Mouse (Mus musculus): ENCODE measurements around the gene Fst. TPM values are rescaled to one million over a fixed set of nuclear protein-coding genes. Genes with fewer than 3 reads are reported as not detected.

The Fst gene
- polyA plus RNA-seq (2015; fragmentation: Nextera tagmentation; extraction: Ambion mirVana): 4.2 and 5.4 TPM in 2 replicates

- ATAC-seq: peak; percentile 63
- H3K27ac ChIP-seq (ENCODE audit: low read length): no peak within 1 kb of the TSS
Measured at GRCm38 (mm10) chr13:114458886-114459700, at the start of gene Fst. Fst (minus strand) TSS chr13:114458951.

GRCm38 (mm10) chr13:114493826-114494225 lies 35.1 kb upstream of the Fst start:
- Histone ChIP-seq H3K36me3 (ENCODE audit: control insufficient read depth, insufficient read depth, low read length) (no peaks in the 10 kb centered on the region), H3K4me1 (ENCODE audit: control insufficient read depth, insufficient read depth, low read length) (no peaks in the 10 kb centered on the region), H3K27me3 (ENCODE audit: control insufficient read depth, insufficient read depth, low read depth, low read length) (no peaks in the 10 kb centered on the region), H3K4me2 (ENCODE audit: low read length) (no peak overlapping the region), H3K9me3 (replicated peaks; ENCODE audit: control insufficient read depth, low read length, poor library complexity, severe bottlenecking) (no peaks in the 10 kb centered on the region), H3K27ac (ENCODE audit: low read length) (no peak overlapping the region), H3K9ac (ENCODE audit: low read depth, low read length) (no peak overlapping the region), H3K4me3 (ENCODE audit: low read depth, low read length) (no peak overlapping the region)
- ATAC-seq: no peak
- 73% methylated on average over 3 of the region's 3 CpGs for WGBS

More at GRCm38 (mm10) chr13:114458886-114459700, at the start of gene Fst:
- Histone ChIP-seq H3K9me3 (replicated peaks; ENCODE audit: control insufficient read depth, low read length, poor library complexity, severe bottlenecking) (no peaks in the 10 kb centered on the region), H3K36me3 (ENCODE audit: control insufficient read depth, insufficient read depth, low read length) (no peaks in the 10 kb centered on the region), H3K4me1 (ENCODE audit: control insufficient read depth, insufficient read depth, low read length) (peaks cover 36% of the 10 kb centered on the region), H3K4me3 (ENCODE audit: low read depth, low read length) (peak within 1 kb of the TSS; percentile 62), H3K4me2 (ENCODE audit: low read length) (peak within 1 kb of the TSS; percentile 96), H3K9ac (ENCODE audit: low read depth, low read length) (peak within 1 kb of the TSS; percentile 59), H3K27me3 (ENCODE audit: control insufficient read depth, insufficient read depth, low read depth, low read length) (peaks cover 6% of the 10 kb centered on the region)
- under 1% methylated on average over 60 of the region's 77 CpGs for WGBS

GRCm38 (mm10) chr13:114488178-114488577 lies 29.4 kb upstream of the Fst start:
- 79% methylated on average over 7 of the region's 7 CpGs for WGBS
- H3K27ac ChIP-seq (ENCODE audit: low read length): no peak overlapping the region
- no peaks in the 10 kb centered on the region for H3K27me3 ChIP-seq (ENCODE audit: control insufficient read depth, insufficient read depth, low read depth, low read length)
- H3K4me2 ChIP-seq (ENCODE audit: low read length): no peak overlapping the region
- no peak overlapping the region for H3K9ac ChIP-seq (ENCODE audit: low read depth, low read length)
- no peaks in the 10 kb centered on the region for H3K36me3 ChIP-seq (ENCODE audit: control insufficient read depth, insufficient read depth, low read length)
- no peaks in the 10 kb centered on the region for H3K9me3 ChIP-seq (replicated peaks; ENCODE audit: control insufficient read depth, low read length, poor library complexity, severe bottlenecking)
- H3K4me3 ChIP-seq (ENCODE audit: low read depth, low read length): no peak overlapping the region
- no peak for ATAC-seq
- no peaks in the 10 kb centered on the region for H3K4me1 ChIP-seq (ENCODE audit: control insufficient read depth, insufficient read depth, low read length)

GRCm38 (mm10) chr13:114478329-114478728 lies 19.6 kb upstream of the Fst start:
- whole genome bisulfite sequencing: 85% methylated on average over 4 of the region's 4 CpGs
- no peak for ATAC-seq
- H3K27ac ChIP-seq (ENCODE audit: low read length): no peak overlapping the region
- no peak overlapping the region for H3K4me2 ChIP-seq (ENCODE audit: low read length)
- no peak overlapping the region for H3K4me3 ChIP-seq (ENCODE audit: low read depth, low read length)
- H3K9ac ChIP-seq (ENCODE audit: low read depth, low read length): no peak overlapping the region
- no peaks in the 10 kb centered on the region for H3K9me3 ChIP-seq (replicated peaks; ENCODE audit: control insufficient read depth, low read length, poor library complexity, severe bottlenecking)
- no peaks in the 10 kb centered on the region for H3K4me1 ChIP-seq (ENCODE audit: control insufficient read depth, insufficient read depth, low read length)
- no peaks in the 10 kb centered on the region for H3K27me3 ChIP-seq (ENCODE audit: control insufficient read depth, insufficient read depth, low read depth, low read length)
- H3K36me3 ChIP-seq (ENCODE audit: control insufficient read depth, insufficient read depth, low read length): no peaks in the 10 kb centered on the region

GRCm38 (mm10) chr13:114469945-114470344 lies 11.2 kb upstream of the Fst start:
- no peak overlapping the region for H3K9ac ChIP-seq (ENCODE audit: low read depth, low read length)
- H3K27me3 ChIP-seq (ENCODE audit: control insufficient read depth, insufficient read depth, low read depth, low read length): no peaks in the 10 kb centered on the region
- H3K4me3 ChIP-seq (ENCODE audit: low read depth, low read length): no peak overlapping the region
- no peaks in the 10 kb centered on the region for H3K4me1 ChIP-seq (ENCODE audit: control insufficient read depth, insufficient read depth, low read length)
- H3K9me3 ChIP-seq (replicated peaks; ENCODE audit: control insufficient read depth, low read length, poor library complexity, severe bottlenecking): no peaks in the 10 kb centered on the region
- H3K27ac ChIP-seq (ENCODE audit: low read length): no peak overlapping the region
- WGBS: 77% methylated on average over 3 of the region's 3 CpGs
- no peak for ATAC-seq
- no peak overlapping the region for H3K4me2 ChIP-seq (ENCODE audit: low read length)
- no peaks in the 10 kb centered on the region for H3K36me3 ChIP-seq (ENCODE audit: control insufficient read depth, insufficient read depth, low read length)

- Histone ChIP-seq H3K4me3 (ENCODE audit: low read depth, low read length) (no peak overlapping the region), H3K27me3 (ENCODE audit: control insufficient read depth, insufficient read depth, low read depth, low read length) (no peaks in the 10 kb centered on the region), H3K9ac (ENCODE audit: low read depth, low read length) (no peak overlapping the region), H3K9me3 (replicated peaks; ENCODE audit: control insufficient read depth, low read length, poor library complexity, severe bottlenecking) (no peaks in the 10 kb centered on the region), H3K36me3 (ENCODE audit: control insufficient read depth, insufficient read depth, low read length) (no peaks in the 10 kb centered on the region), H3K27ac (ENCODE audit: low read length) (no peak overlapping the region), H3K4me1 (ENCODE audit: control insufficient read depth, insufficient read depth, low read length) (no peaks in the 10 kb centered on the region), H3K4me2 (ENCODE audit: low read length) (no peak overlapping the region)
- no peak for ATAC-seq
- WGBS: 94% methylated on average over 6 of the region's 6 CpGs
Measured at GRCm38 (mm10) chr13:114466269-114466919, 7.6 kb upstream of the Fst start.

GRCm38 (mm10) chr13:114465387-114465786 lies 6.6 kb upstream of the Fst start:
- H3K4me3 ChIP-seq (ENCODE audit: low read depth, low read length): no peak overlapping the region
- no peak overlapping the region for H3K27ac ChIP-seq (ENCODE audit: low read length)
- H3K27me3 ChIP-seq (ENCODE audit: control insufficient read depth, insufficient read depth, low read depth, low read length): no peaks in the 10 kb centered on the region
- H3K36me3 ChIP-seq (ENCODE audit: control insufficient read depth, insufficient read depth, low read length): no peaks in the 10 kb centered on the region
- H3K9me3 ChIP-seq (replicated peaks; ENCODE audit: control insufficient read depth, low read length, poor library complexity, severe bottlenecking): no peaks in the 10 kb centered on the region
- 66% methylated on average over 1 of the region's 1 CpGs for WGBS
- H3K4me1 ChIP-seq (ENCODE audit: control insufficient read depth, insufficient read depth, low read length): no peaks in the 10 kb centered on the region
- ATAC-seq: no peak
- no peak overlapping the region for H3K9ac ChIP-seq (ENCODE audit: low read depth, low read length)
- no peak overlapping the region for H3K4me2 ChIP-seq (ENCODE audit: low read length)

GRCm38 (mm10) chr13:114464824-114465223 lies 6.1 kb upstream of the Fst start:
- 86% methylated on average over 3 of the region's 3 CpGs for WGBS
- Histone ChIP-seq H3K4me2 (ENCODE audit: low read length) (no peak overlapping the region), H3K4me3 (ENCODE audit: low read depth, low read length) (no peak overlapping the region), H3K27ac (ENCODE audit: low read length) (no peak overlapping the region), H3K9me3 (replicated peaks; ENCODE audit: control insufficient read depth, low read length, poor library complexity, severe bottlenecking) (no peaks in the 10 kb centered on the region), H3K9ac (ENCODE audit: low read depth, low read length) (no peak overlapping the region), H3K27me3 (ENCODE audit: control insufficient read depth, insufficient read depth, low read depth, low read length) (no peaks in the 10 kb centered on the region), H3K36me3 (ENCODE audit: control insufficient read depth, insufficient read depth, low read length) (no peaks in the 10 kb centered on the region), H3K4me1 (ENCODE audit: control insufficient read depth, insufficient read depth, low read length) (peaks cover 1% of the 10 kb centered on the region)
- ATAC-seq: no peak

Measured in midbrain, embryonic 16.5 days (tissue).